Mouse (Mus musculus): ENCODE results near the gene Carns1. TPM values are rescaled to one million over a fixed set of nuclear protein-coding genes. Genes with fewer than 3 reads are reported as not detected.
"Not testable (repeated sequence)": the region's sequence is repeated elsewhere in the genome, so short reads cannot be mapped to it uniquely, and the experiment has no call there.

Gene Carns1
- polyA plus RNA-seq, 1 experiment from 2014 or later, result 6.0 TPM

DNA sequence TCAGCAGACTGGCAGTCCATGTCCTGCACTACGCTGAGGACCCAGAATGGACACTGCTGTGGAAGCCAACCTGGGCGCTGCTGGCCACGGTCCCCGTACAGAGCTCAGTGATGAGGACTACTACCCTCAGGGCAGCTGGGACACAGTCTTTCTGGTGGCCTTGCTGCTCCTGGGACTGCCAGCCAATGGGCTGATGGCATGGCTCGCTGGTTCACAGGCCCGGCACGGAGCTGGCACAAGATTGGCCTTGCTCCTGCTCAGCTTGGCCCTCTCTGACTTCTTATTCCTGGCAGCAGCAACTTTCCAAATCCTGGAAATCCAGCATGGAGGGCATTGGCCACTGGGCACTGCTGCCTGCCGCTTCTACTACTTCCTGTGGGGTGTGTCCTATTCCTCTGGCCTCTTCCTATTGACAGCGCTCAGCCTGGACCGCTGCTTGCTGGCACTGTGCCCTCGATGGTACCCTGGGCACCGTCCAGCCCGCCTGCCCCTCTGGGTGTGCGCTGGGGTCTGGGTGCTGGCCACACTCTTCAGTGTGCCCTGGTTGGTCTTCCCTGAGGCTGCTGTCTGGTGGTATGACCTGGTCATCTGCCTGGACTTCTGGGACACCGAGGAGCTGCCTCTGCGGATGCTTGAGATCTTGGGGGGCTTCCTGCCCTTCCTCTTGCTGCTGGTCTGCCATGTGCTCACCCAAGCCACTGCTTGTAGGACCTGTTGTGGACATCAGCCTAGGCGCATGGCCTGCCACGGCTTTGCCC lies 32.7 kb downstream of the Carns1 start:
- WGBS, result 92% methylated on average over 18 of the region's 18 CpGs
- H3K9me3 ChIP-seq (ENCODE audit: control insufficient read depth, low read length), result no peaks in the 10 kb centered on the region
- H3K27ac ChIP-seq, result no peak overlapping the region
- peaks cover under 1% of the 10 kb centered on the region; the same call in 1 of the 2 replicates for H3K4me1 ChIP-seq (replicated peaks; ENCODE audit: control insufficient read depth, insufficient read depth, low read length)
- no peak overlapping the region for H3K4me2 ChIP-seq (replicated peaks)
- no peaks in the 10 kb centered on the region for H3K27me3 ChIP-seq (ENCODE audit: control insufficient read depth, insufficient read depth, low read length)
- no peak for DNase-seq (ENCODE audit: low spot score)
- H3K36me3 ChIP-seq (replicated peaks; ENCODE audit: control insufficient read depth, insufficient read depth), result no peaks in the 10 kb centered on the region
- no peak for ATAC-seq (ENCODE audit: low FRiP score)
- H3K9ac ChIP-seq, result no peak overlapping the region
- no peak overlapping the region for H3K4me3 ChIP-seq (replicated peaks; ENCODE audit: low read length)

DNA sequence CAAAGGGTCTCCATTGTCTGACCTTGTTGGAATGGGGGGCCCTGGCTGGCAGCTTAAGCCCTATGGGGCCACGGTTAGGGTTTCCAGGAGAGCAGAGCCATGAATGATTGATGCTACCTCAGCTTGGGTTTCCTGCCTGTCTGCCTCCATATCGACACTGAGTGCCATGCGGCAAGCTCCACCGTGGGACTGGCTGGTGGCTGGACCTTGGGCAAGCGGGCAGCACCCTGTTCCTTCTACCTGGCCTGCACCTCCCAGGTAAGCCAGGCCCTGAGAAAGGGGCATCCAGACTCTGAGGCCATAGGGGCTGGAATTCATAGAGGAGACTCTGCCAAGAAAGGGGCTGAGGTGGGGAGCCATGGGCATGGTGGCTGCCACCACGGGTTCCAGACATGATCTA lies 35.1 kb downstream of the Carns1 start:
- H3K9me3 ChIP-seq (ENCODE audit: control insufficient read depth, low read length), result no peaks in the 10 kb centered on the region
- H3K36me3 ChIP-seq (replicated peaks; ENCODE audit: control insufficient read depth, insufficient read depth), result no peaks in the 10 kb centered on the region
- ATAC-seq (ENCODE audit: low FRiP score) (no peak), DNase-seq (ENCODE audit: low spot score) (no peak)
- no peak overlapping the region for H3K9ac ChIP-seq
- H3K27me3 ChIP-seq (ENCODE audit: control insufficient read depth, insufficient read depth, low read length), result no peaks in the 10 kb centered on the region
- WGBS, result 87% methylated on average over 6 of the region's 6 CpGs
- H3K4me1 ChIP-seq (replicated peaks; ENCODE audit: control insufficient read depth, insufficient read depth, low read length), result no peaks in the 10 kb centered on the region
- no peak overlapping the region for H3K4me2 ChIP-seq (replicated peaks)
- no peak overlapping the region for H3K4me3 ChIP-seq (replicated peaks; ENCODE audit: low read length)
- H3K27ac ChIP-seq, result no peak overlapping the region

DNA sequence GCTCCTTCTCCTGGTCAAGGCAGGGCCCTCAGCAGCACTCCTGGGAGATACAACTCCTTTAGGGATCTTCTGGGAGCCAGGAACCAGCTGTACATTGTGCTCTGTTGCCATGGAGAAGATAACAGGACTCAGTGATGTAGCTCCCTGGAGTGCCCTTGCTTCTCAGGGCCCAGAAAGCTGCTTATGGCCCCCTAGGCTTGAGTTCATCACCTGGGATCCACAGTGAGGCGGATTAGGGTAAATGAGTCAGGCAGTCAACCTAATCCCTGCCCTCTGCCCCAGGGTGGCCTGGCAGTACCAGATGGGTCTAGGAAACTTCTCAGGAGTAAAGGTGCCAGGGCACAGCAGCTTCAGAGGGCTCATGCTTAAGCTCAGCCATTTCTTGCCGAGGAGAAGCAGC lies 35.8 kb downstream of the Carns1 start, which contains the start of gene Gpr152:
TSS of gene Gpr152 (plus strand) at position 342 of the 400 bp plus-strand sequence.
- DNase-seq (ENCODE audit: low spot score) (no peak), ATAC-seq (ENCODE audit: low FRiP score) (no peak)
- H3K4me2 ChIP-seq (replicated peaks), result no peak within 1 kb of the TSS
- no peaks in the 10 kb centered on the region for H3K9me3 ChIP-seq (ENCODE audit: control insufficient read depth, low read length)
- H3K4me1 ChIP-seq (replicated peaks; ENCODE audit: control insufficient read depth, insufficient read depth, low read length), result no peaks in the 10 kb centered on the region
- no peak within 1 kb of the TSS for H3K9ac ChIP-seq
- no peaks in the 10 kb centered on the region for H3K27me3 ChIP-seq (ENCODE audit: control insufficient read depth, insufficient read depth, low read length)
- no peak within 1 kb of the TSS for H3K4me3 ChIP-seq (replicated peaks; ENCODE audit: low read length)
- 75% methylated on average over 2 of the region's 2 CpGs for WGBS
- H3K36me3 ChIP-seq (replicated peaks; ENCODE audit: control insufficient read depth, insufficient read depth), result no peaks in the 10 kb centered on the region
- no peak within 1 kb of the TSS for H3K27ac ChIP-seq

DNA sequence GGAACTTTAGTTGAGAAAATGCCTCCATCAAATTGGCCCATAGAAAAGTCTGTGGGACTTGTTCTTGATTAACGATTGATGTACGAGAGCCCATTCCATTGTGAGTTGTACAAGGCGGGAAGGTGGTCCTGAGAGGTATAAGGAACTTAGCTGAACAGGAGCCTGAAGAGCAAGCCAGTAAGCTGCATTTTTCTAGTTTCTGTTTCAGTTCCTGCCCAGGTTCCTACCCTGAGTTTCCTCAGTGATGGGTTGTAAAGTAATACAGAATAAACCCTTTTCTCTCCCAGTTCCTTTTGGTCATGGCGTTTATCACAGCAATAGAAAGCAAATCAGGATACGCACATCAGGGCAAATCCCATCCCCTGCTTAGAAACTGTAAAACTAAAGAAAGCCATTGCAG lies 37.4 kb downstream of the Carns1 start:
- DNase-seq (ENCODE audit: low spot score) (no peak), ATAC-seq (ENCODE audit: low FRiP score) (no peak)
- Histone ChIP-seq H3K27me3 (ENCODE audit: control insufficient read depth, insufficient read depth, low read length) (no peaks in the 10 kb centered on the region), H3K9me3 (ENCODE audit: control insufficient read depth, low read length) (no peaks in the 10 kb centered on the region), H3K4me3 (replicated peaks; ENCODE audit: low read length) (no peak overlapping the region), H3K36me3 (replicated peaks; ENCODE audit: control insufficient read depth, insufficient read depth) (peaks cover 7% of the 10 kb centered on the region), H3K9ac (no peak overlapping the region), H3K4me2 (replicated peaks) (no peak overlapping the region), H3K4me1 (replicated peaks; ENCODE audit: control insufficient read depth, insufficient read depth, low read length) (no peaks in the 10 kb centered on the region), H3K27ac (no peak overlapping the region)
- 81% methylated on average over 5 of the region's 5 CpGs for WGBS

DNA sequence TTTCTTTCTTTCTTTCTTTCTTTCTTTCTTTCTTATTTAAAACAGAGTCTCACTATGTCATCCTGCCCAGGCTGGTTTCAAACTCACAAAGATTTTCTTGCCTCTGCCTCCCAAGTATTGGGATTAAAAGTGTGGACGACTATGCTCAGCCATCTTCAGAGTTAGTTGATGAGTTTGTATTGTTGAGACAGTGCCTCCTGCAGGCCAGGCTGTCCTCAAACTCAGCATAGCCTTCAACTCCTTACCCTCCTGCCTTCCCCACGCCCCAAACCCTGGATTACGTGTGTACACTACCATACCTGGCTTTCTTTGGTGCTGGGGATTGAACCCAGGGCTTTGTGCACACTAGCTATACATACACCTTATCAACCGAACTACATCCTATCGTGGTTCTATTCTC lies 38.8 kb downstream of the Carns1 start:
- H3K36me3 ChIP-seq (replicated peaks; ENCODE audit: control insufficient read depth, insufficient read depth), result peaks cover 22% of the 10 kb centered on the region
- H3K4me2 ChIP-seq (replicated peaks), result no peak overlapping the region
- 77% methylated on average over 5 of the region's 5 CpGs for WGBS
- H3K9ac ChIP-seq, result no peak overlapping the region
- DNase-seq (ENCODE audit: low spot score) (no peak), ATAC-seq (ENCODE audit: low FRiP score) (no peak)
- H3K4me3 ChIP-seq (replicated peaks; ENCODE audit: low read length), result no peak overlapping the region
- no peaks in the 10 kb centered on the region for H3K4me1 ChIP-seq (replicated peaks; ENCODE audit: control insufficient read depth, insufficient read depth, low read length)
- H3K9me3 ChIP-seq (ENCODE audit: control insufficient read depth, low read length), result no peaks in the 10 kb centered on the region
- H3K27me3 ChIP-seq (ENCODE audit: control insufficient read depth, insufficient read depth, low read length), result no peaks in the 10 kb centered on the region
- H3K27ac ChIP-seq, result no peak overlapping the region

DNA sequence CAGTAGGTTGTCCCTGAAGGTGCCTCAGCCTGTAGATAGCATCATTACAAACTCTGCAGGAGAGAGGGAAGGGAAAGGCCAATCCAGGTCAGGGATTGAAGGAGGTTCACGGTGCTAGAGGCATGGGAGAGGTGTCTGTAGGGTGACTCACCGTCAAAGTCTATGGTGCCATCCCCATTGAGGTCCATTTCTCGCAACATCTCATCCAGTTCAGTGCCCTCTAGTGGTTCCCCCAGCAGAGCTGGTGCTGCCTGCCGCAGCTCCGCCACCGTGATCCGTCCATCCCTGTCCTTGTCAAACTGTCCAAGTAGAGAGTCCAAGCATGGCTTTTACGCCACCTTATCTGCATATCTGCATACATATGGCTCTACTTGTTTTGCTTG lies 39.3 kb downstream of the Carns1 start:
- WGBS, result 28% methylated on average over 8 of the region's 8 CpGs
- H3K36me3 ChIP-seq (replicated peaks; ENCODE audit: control insufficient read depth, insufficient read depth), result peaks cover 27% of the 10 kb centered on the region
- H3K4me3 ChIP-seq (replicated peaks; ENCODE audit: low read length); H3K4me2 ChIP-seq (replicated peaks); H3K9me3 ChIP-seq (ENCODE audit: control insufficient read depth, low read length); H3K4me1 ChIP-seq (replicated peaks; ENCODE audit: control insufficient read depth, insufficient read depth, low read length); ATAC-seq (ENCODE audit: low FRiP score); H3K27ac ChIP-seq; H3K27me3 ChIP-seq (ENCODE audit: control insufficient read depth, insufficient read depth, low read length); DNase-seq (ENCODE audit: low spot score); H3K9ac ChIP-seq: not testable (repeated sequence)

DNA sequence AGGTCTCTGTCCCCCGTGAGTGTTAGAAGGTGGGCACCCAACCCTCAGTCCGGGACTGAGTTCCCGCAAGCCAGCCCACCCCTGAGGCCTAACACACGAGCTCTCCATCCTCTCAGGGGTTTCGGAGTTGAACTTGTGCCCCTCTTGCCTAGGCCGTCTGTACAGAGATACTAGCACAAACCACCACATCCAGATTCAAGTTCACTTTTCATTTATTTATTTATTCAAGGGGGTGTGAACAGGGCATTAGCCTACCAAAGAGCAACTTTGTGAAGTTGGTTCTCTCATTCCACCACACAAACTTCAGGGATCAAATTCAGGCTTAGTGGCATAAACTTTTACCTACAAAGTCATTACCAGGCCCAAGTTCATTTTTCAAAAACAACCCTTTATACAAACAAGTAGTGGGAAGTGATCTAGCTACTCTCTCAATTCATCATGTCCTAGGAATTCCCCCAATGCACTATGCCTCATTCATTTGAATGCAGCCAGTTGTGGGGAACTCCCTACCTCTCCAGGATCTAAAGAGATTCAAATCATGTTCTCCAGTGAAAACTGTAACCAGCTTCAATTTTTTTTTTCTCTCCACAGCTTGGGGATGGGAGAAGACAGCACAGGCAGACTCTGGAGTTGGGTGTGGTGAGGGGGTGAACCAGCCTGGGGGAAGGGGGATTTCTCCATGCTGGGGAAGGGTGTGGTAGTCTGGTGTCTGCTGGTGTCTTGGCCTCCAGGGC lies 39.9 kb downstream of the Carns1 start:
- not testable (repeated sequence) for H3K4me3 ChIP-seq (replicated peaks; ENCODE audit: low read length); H3K27me3 ChIP-seq (ENCODE audit: control insufficient read depth, insufficient read depth, low read length); H3K9me3 ChIP-seq (ENCODE audit: control insufficient read depth, low read length); H3K4me2 ChIP-seq (replicated peaks); H3K27ac ChIP-seq; DNase-seq (ENCODE audit: low spot score); H3K9ac ChIP-seq; ATAC-seq (ENCODE audit: low FRiP score); H3K4me1 ChIP-seq (replicated peaks; ENCODE audit: control insufficient read depth, insufficient read depth, low read length)
- peaks cover 28% of the 10 kb centered on the region for H3K36me3 ChIP-seq (replicated peaks; ENCODE audit: control insufficient read depth, insufficient read depth)
- WGBS, result 89% methylated on average over 6 of the region's 6 CpGs

DNA sequence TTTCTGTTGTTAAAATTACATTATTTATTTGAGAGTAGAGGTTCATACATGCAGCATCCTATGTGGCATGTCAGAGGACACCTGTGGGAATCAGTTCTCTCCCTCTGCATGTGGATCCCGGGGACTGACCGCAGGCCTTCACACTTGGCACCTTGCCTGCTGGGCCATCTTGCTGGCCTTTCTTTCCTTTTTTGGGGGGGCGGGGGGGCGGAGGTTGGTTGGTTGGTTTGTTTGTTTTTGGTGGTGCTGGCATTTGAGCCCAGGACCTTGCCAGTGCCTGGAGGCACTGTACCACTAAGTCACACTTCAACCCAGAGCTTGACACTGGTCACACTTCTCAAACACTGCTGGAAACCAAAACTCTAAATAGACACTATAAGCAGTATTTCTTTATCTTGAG lies 40.9 kb downstream of the Carns1 start:
- H3K4me2 ChIP-seq (replicated peaks), result no peak overlapping the region
- H3K27me3 ChIP-seq (ENCODE audit: control insufficient read depth, insufficient read depth, low read length), result no peaks in the 10 kb centered on the region
- peaks cover 37% of the 10 kb centered on the region for H3K36me3 ChIP-seq (replicated peaks; ENCODE audit: control insufficient read depth, insufficient read depth)
- no peak overlapping the region for H3K27ac ChIP-seq
- DNase-seq (ENCODE audit: low spot score), result no peak
- ATAC-seq (ENCODE audit: low FRiP score), result no peak
- no peaks in the 10 kb centered on the region for H3K4me1 ChIP-seq (replicated peaks; ENCODE audit: control insufficient read depth, insufficient read depth, low read length)
- H3K4me3 ChIP-seq (replicated peaks; ENCODE audit: low read length), result no peak overlapping the region
- no peak overlapping the region for H3K9ac ChIP-seq
- 95% methylated on average over 4 of the region's 4 CpGs for WGBS
- H3K9me3 ChIP-seq (ENCODE audit: control insufficient read depth, low read length), result no peaks in the 10 kb centered on the region

DNA sequence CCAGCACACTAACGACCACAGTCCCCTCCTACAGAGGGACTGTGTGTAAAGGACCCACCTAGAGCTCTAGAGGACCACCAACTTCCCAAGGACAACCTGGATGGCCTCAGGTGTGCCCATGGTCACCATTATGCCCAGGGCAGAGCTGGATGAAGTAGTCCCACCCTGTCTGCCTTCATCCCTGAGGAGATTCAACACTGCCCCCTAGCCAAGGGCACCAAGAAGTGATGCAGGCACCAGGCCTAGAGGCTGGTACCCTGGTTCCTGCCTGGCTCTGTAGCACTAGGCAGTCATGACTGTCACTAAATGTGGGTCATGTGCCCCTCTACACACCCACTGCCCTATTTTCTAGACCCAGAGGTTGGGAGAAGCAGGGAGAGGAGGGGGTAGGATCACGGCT lies 43.5 kb downstream of the Carns1 start:
- Histone ChIP-seq H3K9ac (no peak overlapping the region), H3K9me3 (ENCODE audit: control insufficient read depth, low read length) (no peaks in the 10 kb centered on the region), H3K4me2 (replicated peaks) (no peak overlapping the region), H3K27ac (no peak overlapping the region), H3K4me1 (replicated peaks; ENCODE audit: control insufficient read depth, insufficient read depth, low read length) (peaks cover 10% of the 10 kb centered on the region), H3K4me3 (replicated peaks; ENCODE audit: low read length) (no peak overlapping the region), H3K36me3 (replicated peaks; ENCODE audit: control insufficient read depth, insufficient read depth) (peaks cover 55% of the 10 kb centered on the region), H3K27me3 (ENCODE audit: control insufficient read depth, insufficient read depth, low read length) (no peaks in the 10 kb centered on the region)
- DNase-seq (ENCODE audit: low spot score) (no peak), ATAC-seq (ENCODE audit: low FRiP score) (no peak)
- 84% methylated on average over 2 of the region's 2 CpGs for WGBS
